Mouse (Mus musculus): Measurements from ENCODE around the gene Ttc21a.

Gene Ttc21a

DNA sequence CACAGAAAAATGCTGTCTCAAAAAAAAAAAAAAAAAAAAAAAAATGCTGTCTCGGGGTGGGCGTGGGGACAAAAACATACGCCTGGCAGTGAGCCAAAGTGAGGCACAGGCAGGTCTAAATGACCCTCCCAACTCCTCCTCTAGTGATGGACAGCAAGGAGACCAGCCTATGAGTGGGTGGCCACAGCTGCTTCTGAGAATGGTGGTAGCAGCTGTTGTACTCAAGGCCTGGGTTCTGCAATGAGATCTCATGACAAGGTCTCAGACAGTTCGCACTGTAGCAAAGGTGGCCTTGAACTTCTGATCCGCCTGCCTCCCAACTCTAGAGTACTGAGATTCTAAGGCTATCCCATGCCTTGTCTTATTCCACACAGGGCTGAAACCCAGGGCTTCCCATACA, 4.0 kb downstream of the Ttc21a start:
- DNase-seq (ENCODE audit: extremely low spot score, low spot score): no peak

DNA sequence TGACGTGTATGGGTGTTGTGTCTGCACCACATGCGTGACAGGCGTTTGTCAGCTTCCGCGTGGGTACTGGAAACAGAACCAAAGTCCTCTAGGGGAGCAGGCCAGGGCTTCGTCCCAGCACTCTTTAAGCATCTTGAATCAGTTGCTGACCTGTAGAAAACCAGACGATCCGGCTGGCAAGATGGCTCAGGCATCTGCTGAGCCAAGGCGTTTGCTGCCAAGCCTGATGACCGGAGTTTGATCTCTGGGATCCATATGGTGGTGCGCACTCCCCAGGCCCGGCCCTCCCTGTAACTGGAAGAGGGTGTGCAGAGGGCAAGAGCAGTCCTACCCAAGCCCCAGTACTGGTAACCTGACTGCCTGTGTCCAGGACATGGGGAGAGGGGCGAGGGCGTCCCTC, 4.5 kb downstream of the Ttc21a start:
- no peak for DNase-seq (ENCODE audit: extremely low spot score, low spot score)

DNA sequence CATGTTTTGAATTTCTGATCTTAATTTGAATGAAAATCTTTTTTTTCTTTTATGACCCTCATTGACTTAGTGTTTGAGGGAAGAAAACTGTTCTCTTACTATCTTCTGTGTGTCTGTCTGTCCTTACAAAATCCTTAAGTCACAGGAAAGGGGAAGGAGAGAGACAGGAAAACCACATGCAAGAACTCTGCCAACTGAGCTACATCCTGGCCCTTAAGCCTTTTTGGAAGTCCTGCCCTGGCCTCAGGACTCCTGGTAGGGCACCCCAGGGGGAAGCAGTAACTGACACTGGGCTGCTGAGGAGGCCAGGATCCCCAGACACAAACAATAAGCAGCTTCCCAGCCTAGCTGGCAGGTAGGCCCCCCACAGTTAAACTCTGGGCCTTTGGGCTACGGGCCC, 5.9 kb downstream of the Ttc21a start:
- no peak for DNase-seq (ENCODE audit: extremely low spot score, low spot score)

DNA sequence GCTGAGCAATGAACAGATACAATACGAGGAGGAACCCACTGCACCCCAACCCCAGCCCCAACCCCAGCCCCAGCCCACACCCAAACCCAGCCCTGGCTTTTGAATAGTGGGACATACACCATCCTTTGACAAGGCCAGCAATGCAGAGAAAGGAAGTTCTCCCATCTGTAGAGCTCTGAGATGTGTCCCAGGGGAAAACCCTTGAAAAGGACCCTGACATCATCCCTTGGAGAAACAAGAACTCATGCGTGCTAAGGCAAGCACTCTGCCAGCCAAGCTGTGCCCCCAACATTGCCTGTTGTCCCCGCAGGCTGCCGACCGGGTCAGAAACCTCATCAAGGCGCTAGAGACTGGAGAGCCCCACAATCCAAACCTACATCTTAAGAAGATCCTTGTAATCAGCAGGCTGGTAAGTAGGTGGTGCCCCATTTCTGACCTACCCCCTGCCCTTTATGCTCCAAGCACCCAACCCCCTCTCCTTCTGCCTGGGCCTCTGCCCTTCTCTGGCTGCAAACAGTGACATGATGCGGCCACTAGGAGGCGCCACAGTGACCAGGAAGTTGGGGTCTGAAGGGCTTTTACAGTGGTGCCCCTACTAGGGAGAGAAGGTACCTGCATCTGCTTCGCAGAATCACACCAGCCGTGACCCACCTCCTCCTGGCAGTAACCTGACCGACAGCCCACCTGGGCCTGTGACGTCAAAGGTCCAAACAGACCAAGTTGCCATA, 7.9 kb downstream of the Ttc21a start:
- DNase-seq (ENCODE audit: extremely low spot score, low spot score): no peak

DNA sequence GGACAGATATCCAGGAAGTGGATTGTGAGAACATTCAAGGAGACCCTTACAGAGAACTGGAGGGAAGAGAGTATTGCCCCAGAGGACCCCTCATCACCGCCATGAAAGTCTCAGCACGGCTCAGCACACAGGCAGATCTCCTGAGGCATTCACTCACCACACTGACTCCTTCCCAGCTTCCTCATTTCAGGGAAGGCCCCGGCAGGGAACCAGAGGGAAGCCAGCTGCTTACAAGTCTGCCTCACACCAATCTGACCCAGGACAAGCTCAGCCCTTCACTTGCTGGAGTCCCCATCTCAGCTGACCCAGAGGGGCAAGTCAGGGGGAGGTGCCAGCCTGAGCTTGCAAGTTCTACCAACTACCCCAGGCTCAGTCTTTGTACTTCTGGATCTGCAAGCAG, 11.4 kb downstream of the Ttc21a start:
- DNase-seq (ENCODE audit: extremely low spot score, low spot score): no peak

DNA sequence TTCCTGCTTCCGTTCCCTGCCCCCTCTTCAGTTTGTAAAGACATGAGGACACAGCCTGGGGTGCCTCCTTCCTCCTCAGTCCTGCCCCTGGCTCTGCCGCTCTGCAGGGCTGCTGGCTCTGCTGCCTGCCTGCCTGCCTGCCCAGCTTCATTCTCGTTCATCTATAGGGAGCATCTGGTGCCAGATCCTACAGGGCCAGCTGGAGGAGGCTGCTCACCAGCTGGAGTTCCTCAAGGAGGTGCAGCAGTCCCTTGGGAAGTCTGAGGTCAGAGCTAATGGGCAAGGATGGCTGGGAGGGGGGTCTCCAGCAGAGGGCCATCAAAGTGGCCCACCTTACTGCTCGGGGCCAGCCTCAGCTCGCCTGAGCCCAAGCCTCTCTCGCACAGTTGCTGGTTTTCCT, 13.0 kb downstream of the Ttc21a start:
- no peak for DNase-seq (ENCODE audit: extremely low spot score, low spot score)

DNA sequence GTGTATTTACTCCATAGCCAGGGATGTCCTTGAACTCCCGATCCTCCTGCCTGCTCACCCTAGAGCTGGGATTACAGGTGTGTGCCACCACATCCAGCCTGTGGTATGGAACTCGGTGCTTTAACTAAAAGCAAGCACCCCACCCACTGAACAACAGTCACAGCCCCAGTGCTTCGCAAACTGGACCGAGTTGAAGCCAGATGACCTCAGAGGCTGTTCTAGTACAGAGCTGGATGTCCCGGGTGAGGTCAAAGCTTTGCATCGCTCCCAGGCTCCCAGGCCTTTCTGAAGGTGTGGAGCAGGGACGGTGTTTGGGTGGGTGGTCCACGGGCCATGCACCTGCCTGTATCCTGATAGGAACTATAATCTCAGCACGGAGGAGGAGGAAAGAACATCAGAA, 14.0 kb downstream of the Ttc21a start:
- no peak for DNase-seq (ENCODE audit: extremely low spot score, low spot score)

DNA sequence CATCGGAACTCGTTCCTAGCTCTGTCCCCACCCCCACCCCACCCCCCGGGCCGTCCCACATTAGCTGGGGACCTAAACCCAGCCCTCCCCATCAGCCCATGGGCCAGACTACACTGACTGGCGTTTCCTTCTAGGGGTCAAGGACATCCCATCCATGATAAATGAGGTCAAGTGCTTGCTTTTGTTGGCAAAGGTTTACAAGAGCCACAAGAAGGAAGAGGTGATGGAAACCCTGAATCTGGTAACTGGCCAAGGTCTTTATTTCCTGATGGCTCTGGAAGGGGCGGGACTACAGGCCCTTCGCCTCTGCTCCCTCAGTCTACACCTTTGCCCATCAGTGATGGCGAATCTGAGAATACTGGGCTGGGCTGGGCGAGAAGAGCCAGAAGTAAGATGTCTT, 21.4 kb downstream of the Ttc21a start:
- no peak for DNase-seq (ENCODE audit: extremely low spot score, low spot score)

DNA sequence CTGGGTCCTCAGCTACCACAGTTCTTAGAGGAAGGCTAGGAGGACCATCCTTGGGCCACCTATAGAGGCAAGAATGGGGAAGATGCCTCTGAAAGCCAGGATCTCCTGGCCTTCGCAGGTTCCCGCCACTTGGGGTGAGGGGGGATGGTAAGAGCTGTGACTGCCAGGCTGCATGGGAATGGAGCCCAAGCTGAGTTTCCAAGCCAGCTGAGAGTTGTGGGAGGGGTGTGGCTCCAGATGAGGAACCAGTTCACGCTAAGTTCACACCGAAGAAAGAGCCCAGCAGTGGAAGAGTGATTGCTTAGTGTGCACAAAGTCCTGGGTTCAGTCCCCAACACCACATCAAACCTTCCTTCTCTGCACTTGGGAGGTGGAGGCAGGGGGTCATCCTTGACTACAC, 24.8 kb downstream of the Ttc21a start:
- DNase-seq (ENCODE audit: extremely low spot score, low spot score): no peak

DNA sequence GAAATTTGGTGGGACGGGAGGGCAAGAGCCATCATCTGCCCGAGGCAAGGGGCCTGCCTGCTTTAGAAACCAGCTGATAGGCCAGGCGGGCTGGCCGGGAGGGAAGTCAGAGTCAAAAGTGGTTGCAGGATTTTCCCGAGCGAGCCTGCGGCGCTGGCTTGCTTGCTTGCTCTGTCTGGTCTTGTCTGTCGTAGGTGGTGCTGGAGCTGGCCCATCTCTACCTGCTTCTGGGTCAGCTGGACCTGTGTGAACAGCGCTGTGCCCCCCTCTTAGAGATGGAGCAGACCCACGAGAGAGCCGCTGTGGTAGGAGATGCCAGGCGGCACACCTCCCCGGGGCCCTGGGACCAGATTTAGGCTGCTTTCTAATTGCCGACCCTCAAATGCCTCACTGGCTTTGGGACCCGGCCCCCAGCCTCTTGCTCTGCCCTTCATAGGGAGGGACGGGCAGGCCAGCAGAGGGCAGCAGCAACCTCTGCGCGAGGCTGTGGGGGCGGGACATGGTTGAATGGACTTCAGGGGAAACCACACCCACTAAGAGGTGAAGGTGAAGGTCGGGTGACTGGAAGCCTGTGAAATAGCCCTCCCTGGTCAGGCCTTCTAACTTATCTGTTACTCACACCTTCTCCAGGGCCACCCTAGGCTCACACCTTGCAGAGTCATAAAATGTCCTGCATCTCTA, 25.7 kb downstream of the Ttc21a start:
- DNase-seq (ENCODE audit: extremely low spot score, low spot score): peak; percentile 79

DNA sequence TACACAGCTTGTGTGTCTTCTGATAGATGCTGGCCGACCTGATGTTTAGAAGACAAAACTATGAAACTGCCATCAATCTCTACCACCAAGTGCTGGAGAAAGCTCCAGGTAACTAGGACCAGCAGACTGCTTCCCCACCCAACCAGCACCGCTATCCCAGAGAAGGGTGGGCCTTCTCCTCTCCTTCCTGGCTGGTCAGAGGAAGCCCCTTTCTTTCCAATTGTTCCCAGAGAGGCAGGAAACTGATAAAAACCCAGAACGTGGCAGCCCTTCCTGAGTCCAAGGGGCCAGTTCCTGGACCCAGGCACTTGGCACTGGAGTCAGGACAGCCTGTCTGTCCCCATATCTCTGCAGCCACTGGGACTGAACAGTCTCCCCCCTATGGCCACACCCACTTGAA, 26.8 kb downstream of the Ttc21a start:
- no peak for DNase-seq (ENCODE audit: extremely low spot score, low spot score)

DNA sequence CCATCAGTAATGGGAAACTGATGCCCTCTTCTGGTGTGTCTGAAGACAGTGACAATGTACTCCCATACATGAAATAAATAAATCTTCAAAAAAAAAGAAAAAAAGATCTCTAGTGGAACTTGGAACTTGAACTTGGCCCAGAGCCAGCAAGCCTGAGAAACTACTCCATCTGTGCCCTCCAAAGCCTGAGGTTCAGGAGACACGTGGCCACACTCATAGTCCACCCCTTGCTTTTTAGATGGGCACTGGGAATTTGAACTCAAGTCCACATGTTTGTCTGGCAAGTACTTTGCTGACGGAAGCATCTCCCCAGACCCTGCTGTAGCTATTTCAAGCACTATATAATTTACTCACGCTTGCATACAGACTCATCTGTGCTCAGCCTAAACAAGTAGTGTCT, 27.8 kb downstream of the Ttc21a start:
- DNase-seq (ENCODE audit: extremely low spot score, low spot score): no peak

DNA sequence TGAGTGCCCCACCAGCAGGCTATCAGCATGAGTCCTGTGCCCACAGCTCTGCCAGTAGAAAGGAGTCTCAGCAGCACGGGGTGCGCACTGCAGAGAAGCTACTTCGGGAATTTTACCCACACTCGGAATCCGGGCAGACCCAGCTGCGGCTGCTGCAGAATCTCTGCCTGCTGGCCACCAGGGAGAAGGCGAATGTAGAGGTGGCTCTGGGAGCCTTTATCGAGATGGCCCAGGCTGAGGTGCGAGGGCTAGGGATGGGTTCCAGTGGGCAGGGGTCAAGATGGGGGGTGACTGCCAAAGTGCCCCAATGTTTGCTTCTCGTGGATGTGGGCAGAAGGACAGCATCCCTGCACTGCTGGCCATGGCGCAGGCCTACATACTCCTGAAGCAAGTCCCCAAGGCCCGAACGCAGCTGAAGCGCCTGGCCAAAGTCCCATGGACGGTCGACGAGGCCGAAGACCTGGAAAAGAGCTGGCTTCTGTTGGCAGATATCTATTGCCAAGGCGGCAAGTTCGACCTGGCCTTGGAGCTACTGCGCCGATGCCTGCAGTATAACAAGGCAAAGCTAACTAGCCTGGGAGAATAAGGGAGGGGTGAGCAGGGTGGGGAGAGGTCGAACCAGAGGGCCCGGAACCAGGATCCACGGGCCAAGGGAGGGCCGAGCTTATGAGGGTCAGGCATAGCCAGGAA, 29.0 kb downstream of the Ttc21a start:
- DNase-seq (ENCODE audit: extremely low spot score, low spot score): no peak

DNA sequence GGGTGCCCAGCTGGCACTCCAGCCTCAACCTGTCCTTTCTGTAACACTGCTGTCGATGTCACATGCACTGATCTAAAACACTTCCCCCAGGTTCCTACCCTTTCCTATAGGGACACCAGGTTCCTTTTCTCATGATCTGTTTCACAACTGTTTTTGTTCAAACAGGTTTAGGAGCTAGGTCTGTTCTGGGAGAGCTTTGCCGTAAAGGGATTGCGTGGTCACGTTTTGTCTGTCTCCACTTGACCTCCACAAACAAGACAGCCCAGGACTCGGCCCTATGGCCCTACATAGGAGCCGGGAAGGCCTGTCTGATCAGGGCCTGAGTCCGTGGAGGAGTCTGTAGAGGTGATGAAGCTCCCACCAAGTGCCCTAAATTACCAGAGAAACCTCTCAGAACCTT, 32.4 kb downstream of the Ttc21a start:
- no peak for DNase-seq (ENCODE audit: extremely low spot score, low spot score)

DNA sequence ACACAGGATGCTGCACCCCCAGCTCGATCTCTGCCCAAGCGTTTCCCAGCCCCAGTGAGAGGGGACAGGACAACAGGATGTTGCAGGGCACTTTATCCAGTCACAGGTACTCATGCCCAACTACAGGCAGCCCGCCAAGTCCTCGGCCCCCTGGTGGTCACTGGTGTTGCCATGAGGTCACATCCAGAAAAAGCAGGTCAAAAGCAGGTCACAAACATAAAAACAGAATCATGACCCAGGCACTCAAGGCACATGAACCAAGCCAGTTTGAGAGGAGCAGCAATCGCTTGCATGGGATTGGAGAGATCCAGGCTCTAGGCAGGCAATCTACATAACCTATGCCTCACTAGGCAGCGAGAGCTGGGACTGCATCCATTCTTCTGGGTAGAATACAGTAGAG, 32.8 kb downstream of the Ttc21a start:
- DNase-seq (ENCODE audit: extremely low spot score, low spot score): peak; percentile 36

DNA sequence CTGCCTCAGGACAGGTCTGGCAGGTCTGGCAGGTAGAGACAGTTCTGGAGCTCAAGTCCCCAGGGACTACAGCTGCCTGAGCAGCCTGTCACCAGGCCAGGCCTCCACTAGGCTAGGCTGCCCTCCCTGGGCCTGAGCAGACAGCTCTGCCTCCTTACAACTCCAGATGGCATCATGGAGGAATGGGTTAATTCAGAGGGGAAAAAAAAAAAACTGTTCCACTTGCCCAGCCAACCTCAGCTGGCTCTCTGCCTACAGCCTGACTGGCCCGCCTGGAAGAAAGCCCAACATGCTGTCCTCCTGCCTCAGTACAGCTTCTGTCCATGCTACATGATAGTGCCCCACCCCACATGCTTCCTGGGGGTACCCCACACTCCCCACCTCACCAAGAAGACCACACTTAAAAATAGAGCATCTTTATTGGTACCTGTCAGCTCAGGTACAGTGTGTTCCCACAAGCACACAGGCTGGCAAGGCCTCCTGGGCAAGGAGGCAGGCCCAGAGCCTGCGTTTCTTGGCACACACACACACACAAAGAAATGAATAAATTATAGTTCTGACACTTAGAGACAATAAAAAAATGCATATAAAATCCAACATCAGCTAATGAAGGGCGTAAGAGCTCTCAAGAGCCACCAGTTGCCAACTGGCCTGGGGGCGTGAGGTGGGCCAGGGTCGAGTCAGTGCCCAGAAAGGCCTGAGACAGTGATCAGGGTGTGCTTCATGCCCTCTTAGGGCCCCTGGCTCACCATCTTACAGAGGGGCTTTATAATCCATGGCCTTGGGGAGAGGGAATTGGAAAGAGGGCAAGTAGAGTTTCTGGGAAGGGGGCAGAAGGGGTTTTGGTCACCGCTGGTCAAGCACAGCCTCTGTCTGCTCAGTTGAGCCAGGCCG, 33.6 kb downstream of the Ttc21a start:
- DNase-seq (ENCODE audit: extremely low spot score, low spot score): no peak

DNA sequence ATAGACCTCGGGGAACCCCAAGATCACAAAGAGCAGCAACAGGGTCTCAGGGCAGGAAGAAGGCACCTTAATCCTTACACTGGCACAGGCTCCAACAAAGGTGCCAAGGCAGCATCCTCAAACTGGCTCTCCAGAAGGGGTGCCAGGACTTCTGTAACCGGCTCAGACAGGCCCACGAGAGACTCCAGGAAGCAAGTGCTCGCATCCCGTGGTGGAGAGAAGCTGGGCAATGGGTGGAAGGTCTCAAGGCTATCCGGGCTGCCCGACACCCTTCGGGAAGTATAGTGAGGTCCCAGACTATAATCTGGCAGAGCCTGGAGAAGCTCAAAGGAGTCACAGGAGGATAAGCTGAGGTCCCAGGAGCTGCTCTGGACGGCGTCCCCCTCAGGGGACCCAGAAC, 34.8 kb downstream of the Ttc21a start:
- no peak for DNase-seq (ENCODE audit: extremely low spot score, low spot score)

DNA sequence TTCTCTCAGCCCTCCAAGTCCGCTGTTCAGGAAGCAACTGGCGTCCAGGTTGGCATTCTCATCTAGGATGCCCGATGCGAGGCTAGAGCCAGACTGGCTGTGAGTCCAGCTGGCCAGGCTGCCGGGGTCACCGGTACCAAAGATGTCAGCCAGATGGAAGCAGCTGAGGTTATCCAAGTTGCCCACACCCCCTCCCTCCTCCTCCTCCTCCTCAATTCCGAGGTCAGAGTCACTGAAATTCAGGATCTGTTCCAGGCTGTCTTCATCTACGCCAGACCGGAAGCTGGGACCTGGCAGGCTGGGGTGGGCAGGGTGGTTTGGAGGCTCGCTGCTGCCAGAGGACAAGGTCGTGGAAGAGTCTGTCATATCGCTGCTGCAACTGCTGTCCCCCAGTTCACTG, 35.2 kb downstream of the Ttc21a start:
- DNase-seq (ENCODE audit: extremely low spot score, low spot score): no peak

DNA sequence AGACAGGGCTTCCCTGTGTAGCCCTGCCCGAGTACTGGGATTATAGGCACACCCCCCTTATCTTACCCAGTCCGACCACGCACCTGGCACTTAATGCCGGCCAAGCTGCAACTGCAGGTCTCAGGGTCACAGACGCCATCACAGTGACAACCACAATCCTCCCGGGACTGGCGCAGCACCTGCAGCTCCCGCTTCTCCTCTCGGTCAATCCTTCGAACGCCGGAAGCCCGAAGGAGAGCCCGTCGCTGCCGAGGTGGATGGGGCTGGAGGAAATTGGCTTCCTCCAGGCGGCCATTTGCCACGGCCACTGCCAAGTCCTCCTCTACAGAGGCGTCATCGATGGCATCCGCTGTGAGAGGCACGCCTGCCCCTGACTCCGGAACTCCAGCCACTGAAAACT, 35.9 kb downstream of the Ttc21a start:
- no peak for DNase-seq (ENCODE audit: extremely low spot score, low spot score)

DNA sequence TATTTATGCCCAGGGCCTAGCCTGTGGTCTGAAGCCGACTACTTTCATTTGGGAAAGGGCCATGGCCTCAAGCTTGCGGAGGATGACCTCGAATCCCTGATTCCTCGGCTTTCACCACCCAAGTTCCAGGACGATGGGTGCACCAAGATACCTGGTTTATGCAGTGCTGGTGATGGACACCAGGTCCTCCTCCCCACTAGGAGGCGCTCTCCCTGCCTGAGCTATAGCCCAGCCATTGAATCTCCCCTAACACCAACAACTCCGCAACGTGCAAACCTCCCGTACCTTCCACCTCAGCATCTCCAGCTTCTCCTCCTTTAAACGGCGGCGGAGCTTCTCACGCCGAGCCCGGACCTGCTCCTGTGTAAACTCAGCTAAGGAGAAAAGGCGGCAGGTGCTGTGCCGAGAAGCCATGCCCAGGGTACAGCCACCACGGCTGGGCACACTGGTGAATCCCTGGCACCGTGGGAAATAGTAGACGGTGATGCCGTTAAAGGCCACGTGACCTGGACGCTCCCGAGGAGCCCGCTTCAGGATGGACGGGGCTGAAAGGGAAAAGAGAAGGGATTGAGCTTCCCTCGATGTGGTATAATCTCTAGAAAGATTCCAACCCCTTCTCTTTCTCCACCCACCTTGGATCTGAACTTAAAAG, 36.6 kb downstream of the Ttc21a start:
- DNase-seq (ENCODE audit: extremely low spot score, low spot score): no peak

DNA sequence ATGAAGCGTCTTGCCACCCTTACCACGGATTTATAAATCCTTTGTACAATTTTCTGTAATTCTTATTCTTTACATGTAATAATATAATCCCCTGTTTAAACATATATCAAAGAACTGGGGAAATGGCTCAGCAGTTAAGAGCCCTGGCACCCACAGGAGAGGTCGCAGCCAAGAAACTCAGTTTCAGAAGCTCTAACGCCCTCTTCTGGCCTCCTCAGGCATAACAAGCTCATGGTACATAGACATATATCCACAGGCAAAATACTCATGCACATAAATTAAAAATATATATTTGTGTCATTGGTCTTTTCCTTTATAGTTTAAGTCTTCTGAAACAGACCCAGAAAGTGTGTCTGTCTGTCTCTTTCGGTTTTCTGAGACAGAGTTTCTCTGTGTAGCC, 37.2 kb downstream of the Ttc21a start:
- no peak for DNase-seq (ENCODE audit: extremely low spot score, low spot score)
